Mouse (Mus musculus) hindbrain, embryonic 10.5 days (tissue): Measurements from ENCODE around the gene Prss21. TPM values are rescaled to one million over a fixed set of nuclear protein-coding genes. Genes with fewer than 3 reads are reported as not detected.
A peak's percentile ranks its signal among the peaks of the same experiment; 100 is the strongest.

Source experiments
- DNase-seq: peaks from one replicate; pipeline ENCODE4 v3.0.0-alpha.2; 2017; ENCODE audit warnings: low spot score
- H3K27ac ChIP-seq: fragments of 300-500 bp; sonication (generic); 2 replicates; pipeline ENCODE4 v1.5.1; 2016; ENCODE audit warnings: mild to moderate bottlenecking, moderate library complexity
- H3K27me3 ChIP-seq: fragments of 300-500 bp; sonication (generic); 2 replicates; pipeline ENCODE4 v1.6.1; 2016; ENCODE audit warnings: mild to moderate bottlenecking; ENCODE audit not compliant: poor library complexity, insufficient read depth, severe bottlenecking
- H3K36me3 ChIP-seq: fragments of 300-500 bp; sonication (generic); 2 replicates; pipeline ENCODE4 v1.6.1; 2016; ENCODE audit warnings: mild to moderate bottlenecking, moderate library complexity
- H3K4me1 ChIP-seq: fragments of 300-500 bp; sonication (generic); replicated peaks from 2 replicates; pipeline ENCODE4 v1.6.1; 2016; ENCODE audit warnings: mild to moderate bottlenecking
- H3K4me3 ChIP-seq: fragments of 300-500 bp; sonication (generic); 2 replicates; pipeline ENCODE4 v1.5.1; 2016; ENCODE audit warnings: mild to moderate bottlenecking, moderate library complexity
- H3K9me3 ChIP-seq: fragments of 300-500 bp; sonication (generic); 2 replicates; pipeline ENCODE4 v1.6.1; 2016; ENCODE audit warnings: mild to moderate bottlenecking, moderate library complexity
- WGBS: fragments of 180-500 bp; shearing (Covaris S2); methylation state at CpG from one replicate; pipeline ENCODE4 v1.1.7; 2016; 5-methylcytosine and 5-hydroxymethylcytosine counted together
- polyA plus RNA-seq: library from polyadenylated mRNA; unstranded; fragments of >200 nt; fragmentation: Nextera tagmentation; extraction: Ambion mirVana; gene quantifications from 2 replicates; pipeline ENCODE4 v1.2.1, GENCODE M21; 2016

Gene Prss21
- polyA plus RNA-seq, 1 experiment from 2014 or later = not detected

- H3K36me3 ChIP-seq = no peaks in the 10 kb centered on the region
- H3K9me3 ChIP-seq = no peaks in the 10 kb centered on the region
- DNase-seq = no peak
- peak overlapping the region; percentile 23; the same call in 1 of the 2 replicates for H3K27ac ChIP-seq
- peaks cover 15% of the 10 kb centered on the region for H3K27me3 ChIP-seq
- WGBS = 38% methylated on average over 23 of the region's 23 CpGs
- peaks cover 11% of the 10 kb centered on the region; the same call in 1 of the 2 replicates for H3K4me1 ChIP-seq
- peak overlapping the region; percentile 45 for H3K4me3 ChIP-seq
Observed at GRCm38 (mm10) chr17:23843141-23843811, 24.6 kb upstream of the Prss21 start.

DNA sequence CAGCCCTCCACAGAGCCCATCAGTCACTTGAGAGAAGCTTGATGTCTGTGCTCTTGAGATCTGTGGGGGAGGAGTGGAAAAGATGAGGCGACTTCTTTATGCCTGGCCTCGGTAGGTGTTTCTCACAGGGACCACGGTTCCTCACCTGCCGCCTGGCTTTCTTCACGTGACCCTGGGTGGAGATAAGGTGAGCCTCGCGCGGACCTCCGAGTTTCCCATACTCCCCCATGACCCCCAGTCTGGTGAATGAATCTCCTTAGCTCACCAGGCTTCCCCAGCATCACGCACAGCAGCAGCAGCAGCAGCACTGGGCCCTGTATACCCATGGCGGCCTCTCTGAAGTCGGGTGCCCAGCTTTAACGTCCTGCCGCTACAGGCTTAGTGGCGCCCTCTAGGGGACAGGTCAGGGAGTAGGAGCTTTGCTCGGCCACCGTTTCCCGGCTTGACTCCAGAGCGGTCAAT, 24.0 kb upstream of the Prss21 start, which contains the start of the genes Prss32 and Prss41:
Gene Prss32 (plus strand): TSS at position 44 of the 462 bp plus-strand sequence.
Gene Prss41 (minus strand): TSS at position 361 of the 462 bp plus-strand sequence.
- H3K27me3 ChIP-seq = peaks cover 15% of the 10 kb centered on the region
- WGBS = 20% methylated on average over 19 of the region's 19 CpGs
- DNase-seq = peak; percentile 65
- H3K27ac ChIP-seq = peak within 1 kb of the TSS; percentile 23; the same call in 1 of the 2 replicates
- H3K9me3 ChIP-seq = no peaks in the 10 kb centered on the region
- no peaks in the 10 kb centered on the region for H3K36me3 ChIP-seq
- H3K4me3 ChIP-seq = peak within 1 kb of the TSS; percentile 45
- peaks cover 11% of the 10 kb centered on the region; the same call in 1 of the 2 replicates for H3K4me1 ChIP-seq

GRCm38 (mm10) chr17:23850028-23850427, 17.8 kb upstream of the Prss21 start:
- Histone ChIP-seq H3K36me3 (no peaks in the 10 kb centered on the region), H3K9me3 (no peaks in the 10 kb centered on the region), H3K4me3 (no peak overlapping the region), H3K27ac (no peak overlapping the region), H3K4me1 (no peaks in the 10 kb centered on the region), H3K27me3 (no peaks in the 10 kb centered on the region)
- DNase-seq = no peak
- 63% methylated on average over 2 of the region's 2 CpGs for WGBS

DNA sequence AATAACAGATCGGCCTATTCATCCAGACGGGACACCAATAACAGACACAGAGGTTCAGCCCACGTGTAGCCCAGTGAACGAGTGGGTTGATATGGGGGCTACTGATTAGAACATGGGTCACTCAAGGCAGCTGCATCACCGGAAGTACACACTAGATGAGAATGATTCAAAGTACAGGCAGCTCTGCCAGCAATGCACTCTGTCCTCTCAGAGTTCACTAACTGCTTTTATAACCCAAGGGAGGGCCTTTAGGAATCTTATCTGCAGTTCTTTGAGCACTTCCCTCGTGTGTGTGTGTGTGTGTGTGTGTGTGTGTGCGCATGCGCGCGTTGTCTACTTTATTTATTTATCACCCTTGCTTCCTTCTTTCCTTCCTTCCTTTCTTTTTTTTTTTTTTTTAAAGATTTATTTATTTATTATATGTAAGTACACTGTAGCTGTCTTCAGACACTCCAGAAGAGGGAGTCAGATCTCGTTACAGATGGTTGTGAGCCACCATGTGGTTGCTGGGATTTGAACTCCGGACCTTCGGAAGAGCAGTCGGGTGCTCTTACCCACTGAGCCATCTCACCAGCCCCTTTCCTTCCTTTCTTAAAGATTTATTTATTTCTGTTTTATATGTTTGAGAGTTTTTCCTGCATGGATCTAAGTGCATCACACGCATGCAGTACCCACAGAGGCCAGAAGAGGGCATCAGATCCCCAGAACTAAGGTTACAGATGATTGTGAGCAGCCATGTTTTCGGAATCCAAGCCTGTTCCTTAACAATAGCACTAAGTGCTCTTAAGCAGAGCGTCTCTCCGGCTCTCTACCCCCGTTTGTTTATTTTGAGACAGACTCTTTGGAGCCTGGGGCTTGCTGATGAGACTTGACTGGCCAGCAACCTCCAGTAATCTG, 16.8 kb upstream of the Prss21 start:
- Histone ChIP-seq H3K27ac (0 out of 2 replicates have a peak overlapping the region, but pooled peaks have one; percentile 69), H3K4me3 (no peak overlapping the region), H3K4me1 (no peaks in the 10 kb centered on the region), H3K27me3 (no peaks in the 10 kb centered on the region), H3K9me3 (no peaks in the 10 kb centered on the region), H3K36me3 (no peaks in the 10 kb centered on the region)
- peak; percentile 76 for DNase-seq
- WGBS = 66% methylated on average over 19 of the region's 19 CpGs

DNA sequence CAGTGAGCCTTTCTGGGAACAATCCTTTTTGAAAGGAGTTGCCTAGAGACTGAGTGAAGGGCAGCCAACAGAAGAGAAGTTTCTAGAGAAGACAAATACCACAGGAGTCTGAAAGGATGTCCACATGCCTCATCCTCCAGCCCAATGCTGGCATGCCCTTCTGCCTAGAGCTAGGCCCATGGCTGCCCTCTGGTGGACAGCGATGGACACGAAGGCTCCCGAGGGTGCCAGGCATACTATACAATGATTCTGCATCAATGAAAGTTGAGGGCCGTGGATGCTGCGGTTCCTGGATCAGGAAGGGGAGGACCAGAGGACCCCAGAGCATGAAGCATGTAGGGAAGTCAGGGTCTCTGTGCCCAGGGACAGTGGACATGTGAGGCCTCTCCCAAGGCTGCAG, 14.6 kb upstream of the Prss21 start:
- H3K4me3 ChIP-seq = no peak overlapping the region
- no peaks in the 10 kb centered on the region for H3K9me3 ChIP-seq
- DNase-seq = peak; percentile 57
- H3K4me1 ChIP-seq = no peaks in the 10 kb centered on the region
- 38% methylated on average over 5 of the region's 5 CpGs for WGBS
- no peaks in the 10 kb centered on the region for H3K36me3 ChIP-seq
- no peaks in the 10 kb centered on the region for H3K27me3 ChIP-seq
- H3K27ac ChIP-seq = no peak overlapping the region

DNA sequence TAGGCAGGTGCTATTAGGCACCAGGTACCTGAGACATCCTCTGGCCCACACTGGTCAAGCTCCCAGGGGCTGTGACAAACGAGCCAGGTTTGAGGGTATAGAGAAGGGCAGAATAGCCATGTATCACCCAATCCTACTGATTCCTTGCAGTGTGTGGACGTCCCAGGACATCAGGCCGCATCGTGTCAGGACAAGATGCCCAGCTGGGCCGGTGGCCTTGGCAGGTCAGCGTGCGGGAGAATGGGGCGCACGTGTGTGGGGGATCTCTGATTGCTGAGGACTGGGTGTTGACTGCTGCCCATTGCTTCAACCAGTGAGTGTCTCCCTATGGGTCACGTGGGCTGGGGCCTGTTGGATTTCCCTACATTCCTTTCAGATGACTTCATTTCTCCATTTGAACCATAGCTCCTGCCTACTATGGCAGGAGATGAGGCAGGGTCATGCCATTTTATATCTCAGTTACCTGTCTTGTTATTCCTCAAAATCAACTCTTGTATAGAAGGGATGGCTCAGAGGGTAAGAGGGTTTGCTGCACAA, 13.6 kb upstream of the Prss21 start:
- WGBS = 87% methylated on average over 10 of the region's 10 CpGs
- Histone ChIP-seq H3K27ac (no peak overlapping the region), H3K27me3 (no peaks in the 10 kb centered on the region), H3K9me3 (no peaks in the 10 kb centered on the region), H3K36me3 (no peaks in the 10 kb centered on the region), H3K4me1 (no peaks in the 10 kb centered on the region), H3K4me3 (no peak overlapping the region)
- no peak for DNase-seq

DNA sequence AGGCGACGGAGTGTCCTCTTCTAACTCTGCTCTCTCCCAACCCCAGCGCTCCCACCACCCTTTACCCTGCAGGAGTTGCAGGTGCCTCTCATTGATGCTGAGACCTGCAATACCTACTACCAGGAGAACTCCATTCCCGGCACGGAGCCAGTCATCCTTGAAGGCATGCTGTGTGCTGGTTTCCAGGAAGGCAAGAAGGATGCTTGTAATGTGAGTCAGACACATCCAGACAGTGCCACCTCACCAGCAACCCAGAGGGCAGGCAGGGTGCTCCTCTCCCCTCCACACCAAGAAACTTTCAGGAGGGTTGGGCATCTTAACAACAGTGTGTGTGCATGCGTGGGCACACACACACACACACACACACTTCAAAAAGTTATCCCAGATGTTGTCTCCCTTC, 10.7 kb upstream of the Prss21 start:
- Histone ChIP-seq H3K36me3 (no peaks in the 10 kb centered on the region), H3K4me1 (no peaks in the 10 kb centered on the region), H3K27me3 (0 out of 2 replicates have a peak, but pooled peaks cover 2% of the 10 kb centered on the region), H3K9me3 (no peaks in the 10 kb centered on the region), H3K4me3 (no peak overlapping the region), H3K27ac (no peak overlapping the region)
- WGBS = 91% methylated on average over 6 of the region's 6 CpGs
- no peak for DNase-seq

DNA sequence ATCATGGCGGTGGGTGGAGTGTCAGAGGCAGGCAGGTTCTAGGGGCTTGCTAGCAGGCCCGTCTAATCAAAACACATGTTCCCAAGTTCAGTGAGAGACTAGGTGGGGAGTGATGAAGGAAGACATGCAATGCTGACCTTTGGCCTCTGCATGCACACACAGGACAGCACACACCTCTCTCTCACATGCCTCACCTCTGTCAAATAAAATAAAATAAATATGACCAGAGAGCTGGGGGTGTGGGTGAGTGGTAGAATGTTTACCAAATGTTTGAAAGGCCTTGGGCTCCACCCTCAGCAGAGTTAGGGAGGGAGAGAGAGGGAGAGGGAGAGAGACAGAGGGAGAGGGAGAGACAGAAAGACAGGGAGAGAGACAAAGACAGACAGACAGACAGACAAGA, 9.9 kb upstream of the Prss21 start:
- 0 out of 2 replicates have a peak, but pooled peaks cover 2% of the 10 kb centered on the region for H3K27me3 ChIP-seq
- no peak overlapping the region for H3K27ac ChIP-seq
- H3K36me3 ChIP-seq = no peaks in the 10 kb centered on the region
- DNase-seq = no peak
- no peak overlapping the region for H3K4me3 ChIP-seq
- WGBS = 83% methylated on average over 2 of the region's 2 CpGs
- H3K4me1 ChIP-seq = no peaks in the 10 kb centered on the region
- no peaks in the 10 kb centered on the region for H3K9me3 ChIP-seq

- WGBS = 80% methylated on average over 4 of the region's 4 CpGs
- H3K27me3 ChIP-seq = 0 out of 2 replicates have a peak, but pooled peaks cover 2% of the 10 kb centered on the region
- H3K27ac ChIP-seq = no peak overlapping the region
- no peak for DNase-seq
- no peak overlapping the region for H3K4me3 ChIP-seq
- 0 out of 2 replicates have a peak, but pooled peaks cover 4% of the 10 kb centered on the region for H3K9me3 ChIP-seq
- H3K36me3 ChIP-seq = no peaks in the 10 kb centered on the region
- H3K4me1 ChIP-seq = no peaks in the 10 kb centered on the region
Observed at GRCm38 (mm10) chr17:23862926-23863325, 4.9 kb upstream of the Prss21 start.

GRCm38 (mm10) chr17:23868513-23868912, 657 bp downstream of the Prss21 start:
- Histone ChIP-seq H3K27me3 (no peaks in the 10 kb centered on the region), H3K4me3 (no peak overlapping the region), H3K9me3 (0 out of 2 replicates have a peak, but pooled peaks cover 4% of the 10 kb centered on the region), H3K27ac (no peak overlapping the region), H3K4me1 (0 out of 2 replicates have a peak, but pooled peaks cover 4% of the 10 kb centered on the region), H3K36me3 (no peaks in the 10 kb centered on the region)
- DNase-seq = no peak
- 90% methylated on average over 11 of the region's 11 CpGs for WGBS

DNA sequence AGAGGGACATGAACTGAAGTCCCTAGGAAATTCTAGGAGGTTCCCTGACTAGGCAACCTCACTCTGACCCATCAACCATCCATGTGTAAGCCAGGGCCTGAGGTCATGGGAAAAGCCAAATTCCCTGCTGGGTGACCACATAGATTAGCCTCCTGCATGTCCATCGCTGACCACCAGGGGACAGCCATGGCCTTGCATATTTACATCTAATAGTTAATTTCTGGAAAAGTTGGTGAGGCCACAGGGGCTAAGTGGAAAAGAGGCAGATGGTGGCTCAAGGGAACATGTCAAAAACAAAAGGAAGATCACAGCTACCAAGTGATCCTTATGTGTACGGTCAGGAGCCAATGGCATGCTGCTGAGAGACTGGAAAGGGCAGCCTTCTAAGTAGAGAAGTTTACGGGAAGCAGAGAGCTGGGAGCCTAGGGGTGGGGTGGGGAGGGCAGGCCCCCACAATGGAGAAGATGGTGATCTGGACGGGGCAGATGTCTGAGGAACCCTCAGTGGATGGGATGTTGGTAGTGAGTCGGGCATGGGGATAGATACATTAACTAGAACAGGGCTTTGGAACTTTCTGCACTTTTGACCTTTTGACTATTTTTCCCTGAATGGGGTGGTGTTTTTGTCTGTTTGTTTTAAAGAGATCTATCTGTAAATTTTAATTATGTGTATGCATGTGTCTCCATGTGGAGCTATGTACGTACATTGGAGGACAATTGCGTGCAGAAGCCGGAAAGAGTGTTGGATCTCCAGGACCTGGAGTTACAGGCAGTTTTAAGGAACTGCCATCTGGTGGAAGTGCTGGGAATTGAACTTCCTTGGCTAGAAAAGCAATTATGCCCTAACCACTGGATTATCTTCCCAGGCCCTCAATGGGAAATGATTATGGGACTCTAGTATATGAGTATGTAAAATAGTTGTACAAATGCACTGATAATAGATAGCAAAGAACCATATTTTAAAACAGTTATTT, 6.3 kb downstream of the Prss21 start:
- DNase-seq = peak; percentile 69
- WGBS = 53% methylated on average over 8 of the region's 8 CpGs
- Histone ChIP-seq H3K36me3 (no peaks in the 10 kb centered on the region), H3K27me3 (no peaks in the 10 kb centered on the region), H3K27ac (no peak overlapping the region), H3K4me3 (no peak overlapping the region), H3K4me1 (peaks cover 7% of the 10 kb centered on the region; the same call in 1 of the 2 replicates), H3K9me3 (no peaks in the 10 kb centered on the region)
